Mouse (Mus musculus) heart, postnatal 25 days (tissue): ENCODE measurements around the gene Esm1. TPM values are rescaled to one million over a fixed set of nuclear protein-coding genes. Genes with fewer than 3 reads are reported as not detected.
"Not testable (repeated sequence)": the region's sequence is repeated elsewhere in the genome, so short reads cannot be mapped to it uniquely, and the experiment has no call there.

Experiments
- DNase-seq: peaks from one replicate; pipeline ENCODE4 v3.0.0; 2022; ENCODE audit warnings: low spot score
- intact Hi-C: fragments of 180-260 bp; cut with DNase I; formaldehyde crosslinking; loops from one replicate; pipeline ENCODE4 v1.15.1; 2025
- total RNA-seq, 2 experiments: library from RNA; stranded (reverse); gene quantifications; 2 replicates each; pipeline ENCODE4 v1.2.3; 2021

Gene Esm1
- total RNA-seq, 2 experiments from 2014 or later, result 0.70 to 0.95 TPM

- intact Hi-C loops, result loop anchor here (5.0 kb wide), 1 partner anchor 41 kb away; no protein-coding TSS in a partner anchor
- no peak for DNase-seq
Observed at GRCm38 (mm10) chr13:113225811-113226210, 16.4 kb downstream of the Esm1 start, which contains the start of gene Gzmk. Gzmk (minus strand) TSS chr13:113225908.

DNA sequence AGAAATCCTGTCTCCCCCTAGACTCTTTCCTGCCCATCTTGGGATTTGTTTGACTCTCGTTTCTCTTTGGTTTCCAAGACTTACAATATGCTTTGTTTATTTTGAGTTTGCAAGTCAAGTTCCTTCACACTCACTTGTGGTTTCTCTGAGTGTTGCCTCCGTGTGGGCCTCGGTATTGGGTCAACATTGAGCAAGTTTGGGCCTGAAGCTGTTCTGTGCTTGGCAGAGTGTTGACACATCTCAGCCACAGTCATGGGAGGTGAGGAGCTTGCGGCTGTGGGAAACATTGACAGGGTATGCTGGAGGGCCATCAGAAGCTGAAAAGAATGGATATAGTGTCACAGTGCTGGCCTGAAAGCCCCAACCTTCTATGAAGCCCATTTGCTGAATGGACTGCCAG is 17.6 kb downstream of the Esm1 start:
- no peak for DNase-seq
- intact Hi-C loops, result loop anchor here (5.0 kb wide), 1 partner anchor 40 kb away; no protein-coding TSS in a partner anchor

DNA sequence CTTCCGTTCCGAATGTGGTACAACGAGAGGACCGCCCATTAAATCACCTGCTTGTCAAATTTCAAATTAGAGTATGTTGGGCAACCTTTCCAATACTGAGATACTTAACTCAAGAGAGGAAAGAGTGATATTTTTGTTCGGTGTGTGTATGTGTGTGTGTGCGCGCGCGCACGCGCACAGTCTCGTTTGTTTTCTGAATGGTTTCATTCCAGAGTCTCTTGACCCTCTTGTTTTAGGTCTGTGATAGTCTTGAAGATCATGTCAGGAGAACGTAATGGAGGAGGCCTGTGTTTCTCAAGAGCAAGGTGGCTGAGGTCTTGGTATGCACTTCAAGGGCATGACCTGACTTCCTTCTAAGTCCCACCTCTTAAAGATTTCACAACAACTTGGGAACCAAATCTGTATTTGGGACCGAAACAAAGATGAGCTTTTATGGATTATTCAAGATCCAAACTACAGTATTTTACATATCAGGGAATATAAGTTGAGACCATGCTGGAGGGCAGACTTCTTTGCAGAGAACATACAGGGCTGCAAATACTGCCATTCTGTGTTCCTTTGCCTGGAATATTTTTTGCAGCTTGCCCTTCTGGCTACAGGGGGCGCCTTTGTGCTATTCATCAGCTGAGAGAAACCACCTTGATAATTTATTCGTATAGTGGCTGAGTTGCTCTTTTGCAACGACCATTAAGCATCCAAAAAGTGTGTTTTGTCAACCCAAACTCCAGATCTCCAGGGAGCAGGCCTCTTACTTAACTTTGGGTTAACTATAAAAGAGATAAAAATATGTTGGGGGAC is 18.4 kb downstream of the Esm1 start:
- intact Hi-C loops, result loop anchor here (5.0 kb wide), 1 partner anchor 39 kb away; no protein-coding TSS in a partner anchor
- no peak for DNase-seq

DNA sequence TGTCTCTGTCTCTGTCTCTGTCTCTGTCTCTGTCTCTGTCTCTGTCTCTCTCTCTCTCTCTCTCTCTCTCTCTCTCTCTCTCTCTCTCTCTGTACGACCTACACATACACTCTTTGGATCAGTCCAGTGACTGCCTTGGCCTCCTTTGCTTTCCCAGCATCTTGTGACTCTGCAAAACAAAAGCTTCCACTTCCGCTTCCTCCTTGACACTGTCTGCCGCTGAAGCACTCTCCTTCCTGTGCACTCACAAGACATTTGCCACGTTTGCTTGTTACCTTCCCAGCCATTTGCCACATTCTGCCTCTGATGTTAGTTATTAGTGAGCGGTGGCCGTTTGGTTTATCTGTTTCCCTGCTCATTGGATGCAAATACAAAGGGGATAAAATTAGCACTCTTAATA is 32.7 kb downstream of the Esm1 start:
- DNase-seq, result no peak
- intact Hi-C loops, result no loop called here

GRCm38 (mm10) chr13:113245025-113245424 is 35.6 kb downstream of the Esm1 start:
- DNase-seq, result no peak
- intact Hi-C loops, result no loop called here

DNA sequence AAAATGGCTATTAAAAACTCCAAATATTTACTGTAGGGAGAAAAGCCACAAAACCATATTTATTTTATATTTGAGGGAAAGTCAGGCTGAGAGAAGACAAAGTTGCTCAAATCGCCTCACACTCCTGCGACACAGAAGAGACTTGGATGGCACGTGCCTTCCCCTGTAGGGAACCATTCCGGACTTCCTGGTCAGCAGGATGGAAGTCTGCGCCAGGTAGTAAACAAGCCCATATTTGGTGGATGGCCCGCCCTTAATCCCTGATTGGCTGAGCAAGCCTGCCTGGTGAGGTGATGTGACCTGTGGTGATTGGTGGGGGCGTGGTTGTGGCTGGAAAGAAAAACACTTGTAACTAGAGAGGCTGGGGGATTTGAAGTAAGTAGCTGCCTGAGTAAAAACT is 43.1 kb downstream of the Esm1 start:
- intact Hi-C loops, DNase-seq: not testable (repeated sequence)

- intact Hi-C loops, result no loop called here
- DNase-seq, result no peak
Observed at GRCm38 (mm10) chr13:113256766-113257165, 47.3 kb downstream of the Esm1 start.

- DNase-seq, result no peak
- intact Hi-C loops, result no loop called here
Observed at GRCm38 (mm10) chr13:113257190-113257589, 47.7 kb downstream of the Esm1 start.

GRCm38 (mm10) chr13:113259237-113259636 is 49.8 kb downstream of the Esm1 start:
- no peak for DNase-seq
- intact Hi-C loops, result no loop called here

DNA sequence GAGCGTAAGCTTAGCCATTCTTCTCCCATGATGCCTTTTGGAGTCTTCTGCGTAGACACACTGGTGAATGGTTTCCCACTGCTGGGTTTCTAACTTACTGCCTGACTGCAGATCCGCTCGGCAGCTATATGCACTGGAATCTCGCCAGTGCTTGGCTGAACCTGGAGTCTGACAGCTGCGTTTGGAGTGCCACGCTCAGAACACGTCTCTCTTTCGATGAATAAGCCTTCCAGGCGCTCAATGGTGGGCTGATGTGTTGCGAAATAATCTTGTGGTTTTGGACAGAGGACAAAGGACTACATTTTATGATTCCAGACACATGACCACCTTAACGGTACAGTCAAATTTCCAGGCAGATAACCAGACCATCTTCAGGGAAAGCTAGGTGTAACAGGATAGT is 53.4 kb downstream of the Esm1 start:
- no peak for DNase-seq
- intact Hi-C loops, result no loop called here

GRCm38 (mm10) chr13:113265257-113265656 is 55.8 kb downstream of the Esm1 start:
- no peak for DNase-seq
- intact Hi-C loops, result loop anchor here (1.0 to 5.0 kb wide), 6 partner anchors 38 to 597 kb away; partner anchors contain the start of genes Gpx8, Gzmk and Snx18

DNA sequence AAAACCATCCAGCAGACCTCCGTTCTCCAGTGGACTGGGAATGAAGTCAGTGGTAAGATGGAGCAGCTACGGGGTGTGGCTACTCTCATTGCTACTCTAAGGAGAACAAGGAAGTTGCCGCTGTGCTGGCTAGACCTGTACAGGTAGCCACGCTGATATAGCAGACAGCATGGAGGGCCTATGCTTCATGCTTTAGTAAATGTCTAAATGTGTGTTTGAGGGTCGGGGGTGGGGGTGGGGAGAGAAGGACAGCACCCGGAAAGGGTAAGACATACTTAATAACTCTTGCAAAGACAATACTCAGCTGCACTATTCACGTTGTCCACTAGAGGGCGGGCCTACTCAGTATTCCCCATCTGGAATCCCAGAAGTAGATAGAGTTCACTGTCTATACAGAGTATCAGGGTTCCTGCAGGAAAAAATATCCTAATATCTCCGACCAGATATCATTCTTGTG is 57.1 kb downstream of the Esm1 start:
- DNase-seq, result peak; percentile 18
- intact Hi-C loops, result loop anchor here (5.0 kb wide), 5 partner anchors 39 to 596 kb away; partner anchors contain the start of genes Gzmk and Snx18

DNA sequence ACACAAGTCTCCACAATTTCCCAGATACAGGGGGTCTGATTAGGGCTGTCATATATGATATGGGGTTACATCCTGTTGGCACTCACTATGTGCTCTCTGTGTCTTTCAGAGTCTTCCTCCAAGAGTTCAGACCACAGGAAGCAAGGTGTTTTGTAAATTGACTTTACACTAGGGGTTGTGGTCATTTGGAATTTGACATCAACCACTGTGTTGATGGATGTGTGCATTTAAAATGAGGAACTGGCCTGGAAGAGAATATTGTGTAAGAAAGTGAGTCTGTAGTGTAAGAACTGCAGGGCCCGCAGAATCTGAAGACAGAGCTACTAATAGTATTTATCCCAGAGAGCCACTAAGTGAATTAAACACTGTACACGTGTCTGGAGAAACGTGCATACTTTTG is 57.7 kb downstream of the Esm1 start:
- intact Hi-C loops, result loop anchor here (5.0 kb wide), 5 partner anchors 40 to 595 kb away; partner anchors contain the start of genes Gzmk and Snx18
- no peak for DNase-seq

Other genes with a start within 250 kb of the Esm1 start
- gene Ccno, start 221.9 kb upstream of the Esm1 start, total RNA-seq, result under 1 TPM in 1 of 2 experiments, not detected in 1; 0.26 TPM
- not detected for gene Mcidas, start 215.8 kb upstream of the Esm1 start, total RNA-seq
- gene Cdc20b, start 174.5 kb upstream of the Esm1 start, total RNA-seq, result not detected
- 10 to 100 TPM; 37.7 to 41.6 TPM for gene Gpx8, start 163.2 kb upstream of the Esm1 start, total RNA-seq
- gene Gzma, start 108.7 kb upstream of the Esm1 start, total RNA-seq, result under 1 TPM in 1 of 2 experiments, not detected in 1; 0.42 TPM
- gene Gzmk, start 16.2 kb downstream of the Esm1 start, total RNA-seq, result not detected
- gene BC067074, start 83.5 kb downstream of the Esm1 start, total RNA-seq, result 1 to 10 TPM; 1.7 to 2.2 TPM